Mouse (Mus musculus) mouse trophoblast stem cell (cell line): ENCODE measurements around the gene Atxn7.

Source experiments
- in situ Hi-C, 2 experiments: fragments of 300-500 bp; cut with MseI, MboI; formaldehyde crosslinking; loops; 2 replicates in 1 of 2; 3 replicates in 1 of 2; pipeline ENCODE4 v1.15.1; 2025

Gene Atxn7

GRCm38 (mm10) chr14:14120230-14121096 is 159.2 kb downstream of the Atxn7 start, which contains the start of gene Psmd6:
Psmd6 (minus strand) TSS chr14:14120984.
- in situ Hi-C loops = no loop called here
